Mouse (Mus musculus) liver, embryonic 16.5 days (tissue): ENCODE data around the gene Serpina6. TPM values are rescaled to one million over a fixed set of nuclear protein-coding genes. Genes with fewer than 3 reads are reported as not detected.

ENCODE experiments used
- ATAC-seq: fragments of 200-750 bp; cut with Nextera tagmentation; 2 replicates; pipeline ENCODE4 v1.8.0; 2017; ENCODE audit warnings: low read depth, mild to moderate bottlenecking, moderate number of reproducible peaks, moderate library complexity
- H3K27ac ChIP-seq: fragments of 300-500 bp; sonication (generic); 2 replicates; pipeline ENCODE4 v1.5.1; 2014; ENCODE audit warnings: mild to moderate bottlenecking, low read length
- H3K27me3 ChIP-seq: fragments of 300-500 bp; sonication (generic); 2 replicates; pipeline ENCODE4 v1.6.1; 2014; ENCODE audit warnings: low read depth, low read length, mixed read lengths; ENCODE audit not compliant: control insufficient read depth, insufficient read depth
- H3K36me3 ChIP-seq: fragments of 300-500 bp; sonication (generic); 2 replicates; pipeline ENCODE4 v1.6.1; 2014; ENCODE audit warnings: mild to moderate bottlenecking; ENCODE audit not compliant: control insufficient read depth, insufficient read depth
- H3K4me1 ChIP-seq: fragments of 300-500 bp; sonication (generic); 2 replicates; pipeline ENCODE4 v1.6.1; 2014; ENCODE audit warnings: low read depth, low read length, mixed read lengths; ENCODE audit not compliant: control insufficient read depth
- H3K4me2 ChIP-seq: fragments of 300-500 bp; sonication (generic); 2 replicates; pipeline ENCODE4 v1.6.1; 2014; ENCODE audit warnings: low read depth, low read length, mixed read lengths
- H3K4me3 ChIP-seq: fragments of 300-500 bp; sonication (generic); 2 replicates; pipeline ENCODE4 v1.5.1; 2014; ENCODE audit warnings: low read depth, mild to moderate bottlenecking, low read length
- H3K9ac ChIP-seq: fragments of 300-500 bp; sonication (generic); 2 replicates; pipeline ENCODE4 v1.6.1; 2014; ENCODE audit warnings: low read depth, low read length
- H3K9me3 ChIP-seq: fragments of 300-500 bp; sonication (generic); replicated peaks from 2 replicates; pipeline ENCODE4 v1.6.1; 2016; ENCODE audit warnings: low read length; ENCODE audit not compliant: control insufficient read depth
- WGBS: fragments of 180-500 bp; shearing (Covaris S2); extraction: QIAGEN DNeasy Blood & Tissue Kit; methylation state at CpG from one replicate; pipeline ENCODE4 v1.1.7; 2014; ENCODE audit not compliant: insufficient replicate concordance; 5-methylcytosine and 5-hydroxymethylcytosine counted together
- polyA plus RNA-seq: library from polyadenylated mRNA; unstranded; fragments of >200 nt; fragmentation: Nextera tagmentation; extraction: Ambion mirVana; gene quantifications from 2 replicates; pipeline ENCODE4 v1.2.1, GENCODE M21; 2015

Serpina6 gene
- polyA plus RNA-seq, 1 experiment from 2014 or later: 1,299 TPM

DNA sequence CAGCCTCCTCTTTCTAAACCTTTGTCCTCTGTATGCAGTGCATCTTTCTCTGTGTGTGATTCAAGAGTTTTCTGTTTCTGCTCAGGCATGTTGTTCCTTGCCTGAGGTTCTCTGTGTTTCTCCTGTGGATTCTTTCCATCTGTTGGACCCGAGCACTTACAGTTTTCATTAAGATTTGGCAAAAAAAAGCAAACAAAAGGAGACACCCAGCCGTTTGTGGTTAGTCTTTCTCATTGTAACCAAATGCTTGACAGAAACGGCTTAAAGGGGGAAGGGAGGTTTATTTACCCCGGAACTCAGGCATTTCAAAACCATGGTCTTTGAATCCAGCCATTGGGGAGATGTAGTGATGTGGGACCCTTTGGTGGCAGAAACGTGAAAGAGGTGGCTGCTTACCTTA is 12.4 kb downstream of the Serpina6 start:
- H3K27ac ChIP-seq: no peak overlapping the region
- no peak overlapping the region for H3K4me3 ChIP-seq
- no peak overlapping the region for H3K9ac ChIP-seq
- no peaks in the 10 kb centered on the region for H3K27me3 ChIP-seq
- WGBS: 22% methylated on average over 5 of the region's 5 CpGs
- no peaks in the 10 kb centered on the region for H3K9me3 ChIP-seq
- H3K36me3 ChIP-seq: no peaks in the 10 kb centered on the region
- H3K4me1 ChIP-seq: no peaks in the 10 kb centered on the region
- H3K4me2 ChIP-seq: no peak overlapping the region
- ATAC-seq: no peak

DNA sequence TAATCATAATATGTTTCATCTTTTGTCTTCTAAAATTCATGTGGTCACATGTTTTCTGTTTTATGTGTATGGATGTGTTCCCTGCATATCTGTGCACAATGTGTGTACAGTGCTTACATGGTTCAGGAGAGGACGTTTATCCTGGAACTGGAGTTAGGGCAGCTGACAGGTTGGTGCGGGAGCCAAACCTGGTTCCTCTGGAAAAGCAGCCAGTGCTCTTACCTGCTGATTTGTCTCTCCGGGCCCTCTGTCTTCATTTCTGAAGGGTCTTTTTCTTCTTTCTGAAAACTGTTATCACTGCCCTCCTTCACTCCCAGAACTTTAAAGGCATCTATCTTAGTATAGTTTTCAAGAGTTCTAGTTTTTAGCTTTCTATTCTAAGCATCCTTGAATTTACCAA is 13.2 kb downstream of the Serpina6 start:
- no peaks in the 10 kb centered on the region for H3K36me3 ChIP-seq
- WGBS: 58% methylated on average over 3 of the region's 3 CpGs
- no peak overlapping the region for H3K4me3 ChIP-seq
- no peak overlapping the region for H3K4me2 ChIP-seq
- ATAC-seq: no peak
- no peaks in the 10 kb centered on the region for H3K9me3 ChIP-seq
- no peak overlapping the region for H3K27ac ChIP-seq
- no peaks in the 10 kb centered on the region for H3K4me1 ChIP-seq
- no peak overlapping the region for H3K9ac ChIP-seq
- no peaks in the 10 kb centered on the region for H3K27me3 ChIP-seq

GRCm38 (mm10) chr12:103643336-103643735 is 13.7 kb downstream of the Serpina6 start:
- H3K4me1 ChIP-seq: no peaks in the 10 kb centered on the region
- peak; percentile 35; the same call in 1 of the 2 replicates for ATAC-seq
- no peaks in the 10 kb centered on the region for H3K9me3 ChIP-seq
- H3K4me3 ChIP-seq: no peak overlapping the region
- no peak overlapping the region for H3K27ac ChIP-seq
- 0% methylated on average over 2 of the region's 2 CpGs for WGBS
- no peak overlapping the region for H3K4me2 ChIP-seq
- H3K36me3 ChIP-seq: no peaks in the 10 kb centered on the region
- no peak overlapping the region for H3K9ac ChIP-seq
- H3K27me3 ChIP-seq: no peaks in the 10 kb centered on the region

DNA sequence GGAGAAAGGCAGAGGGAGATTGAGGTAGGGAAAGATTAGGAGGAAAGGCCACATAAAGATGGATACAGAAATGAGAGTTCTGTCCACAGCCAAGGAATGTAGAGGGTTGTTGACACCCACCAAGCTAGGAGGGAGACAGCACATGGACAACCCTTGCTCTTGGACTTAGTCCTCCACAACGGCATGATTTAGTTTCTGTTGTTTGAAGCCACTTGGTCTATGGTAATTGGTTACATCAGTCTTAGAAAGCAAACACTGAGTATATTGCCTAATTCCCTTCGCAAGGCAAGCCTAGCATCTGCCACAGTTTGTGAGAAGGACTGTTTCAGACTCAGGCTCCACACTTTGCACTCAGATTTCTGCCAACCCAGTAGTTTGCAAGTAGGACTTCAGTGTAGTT is 21.2 kb downstream of the Serpina6 start:
- Histone ChIP-seq H3K9me3 (no peaks in the 10 kb centered on the region), H3K9ac (no peak overlapping the region), H3K4me3 (no peak overlapping the region), H3K36me3 (no peaks in the 10 kb centered on the region), H3K4me1 (no peaks in the 10 kb centered on the region), H3K27ac (peak overlapping the region; percentile 66), H3K4me2 (no peak overlapping the region), H3K27me3 (no peaks in the 10 kb centered on the region)
- 45% methylated on average over 2 of the region's 2 CpGs for WGBS
- peak; percentile 82 for ATAC-seq

- no peaks in the 10 kb centered on the region for H3K4me1 ChIP-seq
- H3K4me2 ChIP-seq: no peak overlapping the region
- H3K9ac ChIP-seq: no peak overlapping the region
- H3K27me3 ChIP-seq: no peaks in the 10 kb centered on the region
- no peak for ATAC-seq
- no peak overlapping the region for H3K27ac ChIP-seq
- H3K36me3 ChIP-seq: no peaks in the 10 kb centered on the region
- H3K4me3 ChIP-seq: no peak overlapping the region
- no peaks in the 10 kb centered on the region for H3K9me3 ChIP-seq
- 69% methylated on average over 2 of the region's 2 CpGs for WGBS
These were observed 22.6 kb downstream of the Serpina6 start for GRCm38 (mm10) chr12:103634430-103634829.

GRCm38 (mm10) chr12:103631203-103631612 is 25.8 kb downstream of the Serpina6 start, which contains the start of gene Serpina10:
Gene Serpina10 (minus strand): TSS chr12:103631444.
- peak within 1 kb of the TSS; percentile 52 for H3K4me3 ChIP-seq
- no peaks in the 10 kb centered on the region for H3K36me3 ChIP-seq
- H3K9me3 ChIP-seq: no peaks in the 10 kb centered on the region
- WGBS: 45% methylated on average over 3 of the region's 3 CpGs
- H3K4me2 ChIP-seq: peak within 1 kb of the TSS; percentile 51; the same call in 1 of the 2 replicates
- H3K9ac ChIP-seq: peak within 1 kb of the TSS; percentile 44; the same call in 1 of the 2 replicates
- H3K27me3 ChIP-seq: no peaks in the 10 kb centered on the region
- ATAC-seq: peak; percentile 70
- H3K27ac ChIP-seq: peak within 1 kb of the TSS; percentile 77
- H3K4me1 ChIP-seq: no peaks in the 10 kb centered on the region

GRCm38 (mm10) chr12:103616860-103617261 is 40.2 kb downstream of the Serpina6 start:
- WGBS: 43% methylated on average over 10 of the region's 10 CpGs
- H3K4me3 ChIP-seq: no peak overlapping the region
- H3K36me3 ChIP-seq: no peaks in the 10 kb centered on the region
- H3K27ac ChIP-seq: no peak overlapping the region
- no peak overlapping the region for H3K9ac ChIP-seq
- no peaks in the 10 kb centered on the region for H3K9me3 ChIP-seq
- no peaks in the 10 kb centered on the region for H3K27me3 ChIP-seq
- ATAC-seq: 0 out of 2 replicates have a peak, but pooled peaks have one; percentile 21
- H3K4me2 ChIP-seq: no peak overlapping the region
- no peaks in the 10 kb centered on the region for H3K4me1 ChIP-seq

- H3K4me1 ChIP-seq: no peaks in the 10 kb centered on the region
- 35% methylated on average over 4 of the region's 4 CpGs for WGBS
- no peak overlapping the region for H3K9ac ChIP-seq
- no peak overlapping the region for H3K4me2 ChIP-seq
- peak; percentile 75 for ATAC-seq
- H3K9me3 ChIP-seq: no peaks in the 10 kb centered on the region
- no peak overlapping the region for H3K4me3 ChIP-seq
- H3K27ac ChIP-seq: no peak overlapping the region
- H3K27me3 ChIP-seq: no peaks in the 10 kb centered on the region
- no peaks in the 10 kb centered on the region for H3K36me3 ChIP-seq
These were observed 41.3 kb downstream of the Serpina6 start for GRCm38 (mm10) chr12:103615734-103616133.

DNA sequence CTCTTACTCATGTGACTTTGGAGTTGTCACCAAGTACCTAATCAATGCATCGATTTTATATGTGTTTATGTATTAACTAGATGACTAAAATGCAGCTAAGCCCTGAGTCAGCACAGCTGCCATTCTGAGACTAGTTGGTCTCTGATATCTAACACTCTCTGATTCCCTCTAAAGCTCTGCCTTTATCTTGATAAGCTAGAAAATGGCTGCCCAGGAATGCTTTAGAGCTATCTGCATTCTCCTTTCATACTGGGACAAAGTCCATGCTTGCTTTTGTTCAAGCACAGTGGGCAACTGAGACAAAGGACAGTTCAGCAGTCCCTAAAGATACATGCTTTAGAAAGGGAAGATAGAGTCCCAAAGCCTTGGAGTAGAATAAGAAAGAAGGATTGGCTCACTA is 41.9 kb downstream of the Serpina6 start:
- Histone ChIP-seq H3K36me3 (no peaks in the 10 kb centered on the region; the same call in 1 of the 2 replicates), H3K4me1 (no peaks in the 10 kb centered on the region), H3K9ac (no peak overlapping the region), H3K27me3 (no peaks in the 10 kb centered on the region), H3K27ac (no peak overlapping the region), H3K4me3 (no peak overlapping the region), H3K4me2 (no peak overlapping the region), H3K9me3 (no peaks in the 10 kb centered on the region)
- ATAC-seq: no peak
- WGBS: 64% methylated on average over 1 of the region's 1 CpGs
